Mouse (Mus musculus) right cerebral cortex, postnatal 10 days (tissue): ENCODE results near the gene Kif3a.
A peak's percentile ranks its signal among the peaks of the same experiment; 100 is the strongest.

ENCODE experiments used
- DNase-seq, 2 experiments: peaks; one replicate each; pipeline ENCODE4 v3.0.0; 2021; ENCODE audit warnings: low spot score in 2 of 2

Gene Kif3a

DNA sequence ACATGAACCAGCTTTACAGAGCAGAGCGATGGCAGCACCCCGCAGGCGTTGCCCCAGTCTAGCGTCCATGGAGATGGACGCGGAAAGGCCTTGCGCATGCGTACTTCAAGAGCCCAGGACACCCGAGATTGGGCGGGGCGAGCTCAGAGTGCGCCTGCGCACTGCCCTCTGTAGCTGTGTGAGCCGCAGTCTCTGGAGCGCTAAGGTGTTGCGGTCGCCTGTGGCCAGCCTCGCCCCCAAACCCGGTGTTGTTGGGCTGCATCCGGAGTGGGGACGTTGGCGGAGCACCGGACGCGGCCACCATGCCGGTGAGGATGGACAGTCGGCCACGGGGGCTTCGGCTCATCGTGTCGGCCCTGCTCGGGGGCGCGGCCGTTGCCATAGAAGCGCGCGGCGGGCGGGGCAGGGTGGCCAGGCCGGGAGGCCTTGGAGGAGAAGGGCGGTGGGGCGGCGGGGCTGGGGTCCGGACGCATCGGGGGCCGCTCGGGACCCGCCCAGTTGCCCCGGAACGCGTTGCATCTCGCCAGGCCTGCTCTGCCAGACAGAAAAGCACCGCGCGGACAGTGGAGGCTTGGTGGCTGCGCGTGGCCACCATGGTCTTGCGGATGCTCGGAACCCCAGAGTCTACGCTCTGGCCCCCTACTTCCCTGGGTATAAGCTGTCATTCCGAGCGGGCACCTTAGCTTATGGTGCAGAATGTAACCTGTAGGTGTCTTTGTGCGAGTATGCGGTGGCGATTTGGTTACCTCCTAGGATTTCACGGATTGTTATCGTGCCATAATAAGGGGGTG lies at the start of gene Kif3a:
TSS of gene Kif3a (plus strand) at position 156 of the 791 bp plus-strand sequence.
- peak; percentile 97 for DNase-seq

DNA sequence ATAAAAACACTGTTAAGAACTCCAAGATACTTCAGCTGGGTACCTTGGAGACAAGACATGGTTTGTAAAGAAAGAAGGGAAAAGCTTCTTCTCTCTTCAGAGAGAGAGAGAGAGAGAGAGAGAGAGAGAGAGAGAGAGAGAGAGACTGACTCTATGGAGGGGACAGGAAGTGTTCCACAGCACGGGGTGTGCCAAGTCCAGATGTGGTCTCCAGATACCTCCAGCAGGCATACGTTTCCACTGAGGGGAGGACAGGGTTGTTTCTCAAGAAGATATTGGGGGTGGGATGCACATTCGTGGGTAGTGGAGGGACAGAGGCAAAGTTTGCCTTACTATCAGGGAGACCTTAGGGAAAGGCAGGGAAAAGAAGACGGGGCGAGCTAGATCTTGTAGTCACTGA lies 48.4 kb upstream of the Kif3a start:
- DNase-seq = no peak

DNA sequence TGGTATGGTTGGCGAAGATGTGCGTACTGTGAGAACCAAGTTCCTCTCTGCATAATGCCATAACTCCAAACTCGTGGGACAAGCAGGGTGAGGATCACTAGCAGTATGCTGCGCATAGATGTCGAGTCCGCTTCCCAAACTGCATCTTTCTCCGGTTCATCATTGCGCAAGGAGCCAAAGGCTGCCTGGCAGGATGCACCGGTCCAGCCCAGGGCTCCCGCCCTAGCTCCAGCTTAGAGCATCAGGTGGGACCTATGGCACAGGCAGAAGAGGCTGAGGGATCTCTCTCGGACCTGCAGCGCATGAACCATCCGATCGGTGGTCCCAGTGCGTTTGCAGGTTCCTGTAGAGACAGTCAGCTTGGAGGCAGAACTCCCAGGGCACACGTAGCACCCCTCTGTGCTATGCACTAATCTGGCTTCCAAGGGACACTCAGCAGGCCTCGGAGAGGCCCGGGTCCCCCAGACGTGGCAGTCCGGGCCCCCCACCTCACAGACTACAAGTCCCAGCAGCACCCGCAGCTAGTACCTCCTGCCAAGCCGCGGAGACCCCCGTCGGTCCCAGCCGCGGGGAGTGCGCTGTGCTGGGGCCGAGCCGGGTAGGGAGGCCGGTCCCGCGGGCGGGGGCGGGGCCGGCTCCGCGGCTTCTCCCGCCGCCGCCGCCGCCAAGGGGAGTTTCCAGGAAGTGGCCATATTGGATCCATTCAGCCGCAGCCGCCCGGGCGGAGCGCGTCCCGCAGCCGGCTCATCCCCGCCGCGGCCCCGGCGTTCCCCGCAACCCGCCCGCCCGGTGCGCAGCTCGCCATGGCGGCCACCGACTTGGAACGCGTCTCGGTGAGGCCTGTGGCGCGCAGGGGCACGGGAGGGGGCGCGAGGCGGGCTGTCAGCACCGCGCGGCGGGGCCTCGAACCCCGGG lies 47.7 kb upstream of the Kif3a start, which contains the start of gene Sept8:
TSS of gene Sept8 (plus strand) at position 51 of the 915 bp plus-strand sequence.
- peak; percentile 81 to 84 for DNase-seq

DNA sequence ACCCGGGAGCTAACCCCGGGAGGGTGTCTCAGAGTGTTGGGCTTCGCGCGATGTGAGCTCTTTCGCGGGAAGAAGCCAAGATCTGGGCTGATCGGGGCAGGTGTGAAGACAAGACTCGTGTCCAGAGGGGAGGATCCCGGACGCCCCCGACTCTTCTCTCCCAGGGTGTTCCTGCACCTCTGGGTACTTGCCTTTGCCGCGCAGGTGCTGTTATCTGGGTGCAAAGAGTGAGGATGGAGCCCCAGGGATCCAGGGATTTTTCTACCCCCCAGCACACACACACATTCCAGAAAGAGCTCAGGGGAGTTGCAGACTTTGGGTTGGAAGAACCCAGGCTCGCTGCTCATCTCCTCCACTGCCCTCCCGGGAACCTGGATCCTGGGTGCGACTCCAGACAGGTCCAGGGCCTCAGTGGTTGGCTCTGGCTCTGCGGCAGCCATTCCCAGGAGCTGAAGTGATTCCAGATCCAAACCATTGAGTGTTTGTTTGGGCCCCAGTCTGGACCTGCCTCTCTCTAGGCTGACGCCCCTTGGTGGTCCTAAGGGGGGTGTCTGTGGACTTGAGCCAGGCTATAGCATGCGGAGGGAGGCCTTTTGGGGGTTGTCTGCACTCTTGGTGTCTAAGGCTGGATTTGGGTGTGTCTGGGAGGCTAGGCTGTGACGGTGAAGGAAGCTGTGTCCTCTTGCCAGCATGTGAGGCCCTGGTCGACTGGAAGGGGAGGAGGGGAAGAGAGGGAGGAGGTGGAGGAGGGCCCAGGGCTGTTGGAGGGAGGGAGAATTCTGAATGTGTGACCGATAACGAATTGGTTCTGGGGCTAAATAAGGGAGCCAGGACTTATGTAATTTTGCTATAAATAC lies 46.8 kb upstream of the Kif3a start:
- DNase-seq = peak; percentile 82 to 86

DNA sequence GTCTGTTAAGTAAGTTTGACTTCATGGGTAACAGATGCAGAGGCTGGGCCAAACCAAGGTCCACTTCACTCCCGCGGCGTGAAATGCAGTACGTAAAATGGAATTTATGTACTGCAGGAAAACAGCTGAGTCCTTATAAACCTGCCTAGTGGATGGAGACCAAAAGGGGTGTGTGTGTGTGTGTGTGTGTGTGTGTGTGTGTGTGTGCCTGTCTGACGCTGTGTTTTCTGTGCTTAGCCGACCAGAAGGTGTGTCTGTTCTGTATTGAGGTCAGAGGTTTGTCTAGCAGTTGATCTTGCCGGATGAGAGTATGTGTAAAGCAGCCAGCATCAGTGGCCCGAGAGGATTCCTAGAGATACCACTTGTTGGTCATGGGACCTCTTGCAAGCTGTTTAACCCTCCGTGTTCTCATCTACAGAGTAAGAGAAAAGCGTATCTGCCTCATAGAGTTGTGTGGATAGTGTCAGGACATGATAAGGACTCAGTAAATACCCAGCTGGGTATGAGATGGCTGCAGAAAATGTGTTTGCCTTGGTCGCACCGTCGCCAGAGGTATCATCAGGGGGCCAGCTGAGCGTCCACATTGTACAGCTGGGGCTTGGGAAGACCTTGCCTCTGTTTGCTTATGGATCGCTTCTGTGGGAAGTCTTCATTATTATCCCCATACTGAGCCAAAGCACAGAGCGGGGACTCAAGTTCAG lies 45.9 kb upstream of the Kif3a start:
- DNase-seq = peak in 1 of 2 experiments; percentile 62

DNA sequence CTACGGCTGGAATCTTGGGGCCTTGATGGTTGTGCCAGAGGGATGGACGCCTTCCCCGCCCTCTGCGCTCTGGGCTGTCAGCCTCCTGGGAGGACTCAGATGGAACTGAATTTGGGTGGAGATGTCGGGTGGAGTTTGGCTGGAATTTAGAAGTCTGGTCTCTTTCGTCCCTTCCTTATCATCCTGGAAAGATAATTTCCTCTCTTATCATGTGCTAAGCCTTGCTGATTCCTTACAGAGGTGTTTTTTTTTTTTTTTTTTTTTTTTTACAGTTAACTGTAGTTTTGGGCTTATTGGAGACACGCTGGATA lies 45.4 kb upstream of the Kif3a start:
- no peak for DNase-seq

DNA sequence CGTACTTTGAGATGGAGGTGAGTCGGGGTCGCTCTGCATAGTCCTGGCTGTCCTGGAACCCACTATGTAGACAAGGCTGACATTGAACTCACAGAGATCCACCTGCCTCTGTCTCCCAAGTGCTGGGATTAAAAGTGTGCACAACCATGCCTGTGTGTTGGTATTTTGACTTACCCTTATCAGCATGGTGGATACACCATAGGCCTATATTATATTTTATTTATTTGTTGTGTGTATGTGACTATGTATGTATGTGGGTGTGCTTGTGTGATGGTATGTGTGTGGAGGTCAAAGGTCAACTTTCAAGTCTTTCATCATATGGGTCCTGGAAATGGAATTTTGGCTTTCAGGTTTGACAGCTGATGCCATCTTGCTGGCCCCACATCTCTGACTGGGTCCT lies 44.8 kb upstream of the Kif3a start:
- DNase-seq = no peak

DNA sequence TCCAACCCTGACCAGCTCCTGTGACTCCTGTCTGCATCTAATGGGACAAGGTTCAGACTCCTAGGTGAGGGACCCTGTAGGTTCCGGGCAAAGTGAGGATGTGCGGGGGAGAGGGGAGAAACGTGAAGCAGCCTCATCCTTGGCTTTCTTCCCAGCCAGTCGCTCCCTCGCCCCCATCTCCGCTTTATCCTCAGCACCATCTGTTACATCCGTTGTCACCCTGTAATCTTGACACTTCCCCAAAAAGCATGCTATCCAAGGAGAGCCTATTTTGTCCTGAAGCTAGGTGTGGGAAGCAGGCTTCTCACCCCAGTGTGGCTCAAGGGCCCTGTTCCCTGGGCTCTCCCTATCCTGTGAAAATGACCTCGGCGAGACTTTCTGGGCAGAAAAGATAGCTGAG lies 44.2 kb upstream of the Kif3a start:
- peak; percentile 73 to 86 for DNase-seq

DNA sequence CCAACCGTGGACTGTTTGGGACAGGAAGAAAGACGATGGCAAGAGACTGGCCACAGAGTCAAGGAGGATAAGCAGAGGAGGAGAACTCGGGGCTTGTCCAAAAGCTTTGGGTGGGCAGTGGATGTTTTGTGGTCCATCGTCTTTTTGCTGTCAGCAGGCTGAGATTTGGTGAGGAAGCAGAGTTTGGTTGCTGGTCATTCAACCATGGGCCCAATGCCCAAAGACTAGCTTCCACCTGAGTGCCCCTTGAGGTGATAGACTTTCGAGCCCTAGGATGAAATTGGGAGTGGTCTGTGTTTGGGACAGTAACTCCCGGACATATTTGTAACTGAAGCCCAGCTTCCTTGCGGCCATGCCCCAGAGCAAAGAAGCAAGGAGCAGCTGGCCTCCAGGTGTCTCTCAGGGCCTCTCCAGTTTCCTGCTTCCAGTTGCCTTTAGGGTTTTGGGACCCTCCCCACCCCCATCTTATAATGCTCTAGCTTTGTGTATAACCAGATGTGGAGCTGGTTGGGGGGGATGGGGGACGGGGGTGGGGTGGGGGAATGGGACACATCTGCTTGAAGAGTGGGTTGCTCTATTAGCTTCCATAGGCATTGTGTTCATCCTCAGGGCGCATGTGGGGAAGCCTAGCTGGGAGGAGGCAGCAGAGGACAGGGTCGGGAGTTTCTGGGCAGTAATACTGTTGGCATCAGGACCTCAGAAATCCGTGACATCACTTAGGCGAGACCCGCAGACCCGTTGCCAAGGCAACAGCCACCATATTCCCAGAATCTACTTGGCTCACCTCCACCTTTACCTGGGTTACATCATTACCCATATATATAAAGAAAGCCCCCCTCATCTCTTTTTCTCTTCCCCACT lies 43.4 kb upstream of the Kif3a start:
- no peak for DNase-seq

DNA sequence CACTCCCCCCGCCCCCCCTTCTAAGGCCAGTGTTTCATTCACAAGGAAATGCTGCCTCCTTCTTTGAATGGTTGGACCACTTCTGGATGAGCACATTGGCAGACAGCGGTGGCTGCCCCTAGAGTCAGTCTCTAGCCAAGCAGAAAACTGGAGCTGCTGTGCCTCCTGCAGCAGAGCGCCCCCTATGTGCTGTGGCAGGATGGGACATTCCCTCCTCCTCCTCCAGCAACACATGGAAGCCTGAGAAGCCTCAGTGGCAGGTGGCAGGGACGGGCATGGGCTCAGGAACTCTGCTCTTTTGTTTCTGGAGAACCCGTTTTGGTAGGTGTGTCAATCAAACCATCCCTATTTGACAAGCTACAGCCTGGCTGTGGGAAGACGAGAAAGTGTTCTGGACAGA lies 42.3 kb upstream of the Kif3a start:
- no peak for DNase-seq

DNA sequence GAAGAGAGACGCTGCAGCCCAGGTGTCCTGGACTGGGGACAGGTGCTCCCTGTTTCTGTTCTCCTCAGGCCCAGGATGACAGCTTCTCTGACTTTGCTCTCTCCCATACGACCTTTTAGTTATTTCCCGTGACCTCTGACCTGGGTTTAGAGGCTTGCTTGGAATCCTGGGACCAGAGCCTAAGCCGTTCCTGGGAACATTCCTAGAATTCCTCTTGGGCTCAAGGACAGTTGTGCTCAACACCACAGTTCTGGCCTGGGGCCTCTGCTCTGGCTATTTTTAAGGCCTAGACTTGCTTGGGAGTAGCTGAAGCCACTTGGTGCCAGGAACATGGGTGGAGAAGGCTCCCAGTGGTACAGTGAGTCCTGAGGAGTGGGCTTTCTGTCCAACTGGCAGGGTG lies 41.7 kb upstream of the Kif3a start:
- no peak for DNase-seq

DNA sequence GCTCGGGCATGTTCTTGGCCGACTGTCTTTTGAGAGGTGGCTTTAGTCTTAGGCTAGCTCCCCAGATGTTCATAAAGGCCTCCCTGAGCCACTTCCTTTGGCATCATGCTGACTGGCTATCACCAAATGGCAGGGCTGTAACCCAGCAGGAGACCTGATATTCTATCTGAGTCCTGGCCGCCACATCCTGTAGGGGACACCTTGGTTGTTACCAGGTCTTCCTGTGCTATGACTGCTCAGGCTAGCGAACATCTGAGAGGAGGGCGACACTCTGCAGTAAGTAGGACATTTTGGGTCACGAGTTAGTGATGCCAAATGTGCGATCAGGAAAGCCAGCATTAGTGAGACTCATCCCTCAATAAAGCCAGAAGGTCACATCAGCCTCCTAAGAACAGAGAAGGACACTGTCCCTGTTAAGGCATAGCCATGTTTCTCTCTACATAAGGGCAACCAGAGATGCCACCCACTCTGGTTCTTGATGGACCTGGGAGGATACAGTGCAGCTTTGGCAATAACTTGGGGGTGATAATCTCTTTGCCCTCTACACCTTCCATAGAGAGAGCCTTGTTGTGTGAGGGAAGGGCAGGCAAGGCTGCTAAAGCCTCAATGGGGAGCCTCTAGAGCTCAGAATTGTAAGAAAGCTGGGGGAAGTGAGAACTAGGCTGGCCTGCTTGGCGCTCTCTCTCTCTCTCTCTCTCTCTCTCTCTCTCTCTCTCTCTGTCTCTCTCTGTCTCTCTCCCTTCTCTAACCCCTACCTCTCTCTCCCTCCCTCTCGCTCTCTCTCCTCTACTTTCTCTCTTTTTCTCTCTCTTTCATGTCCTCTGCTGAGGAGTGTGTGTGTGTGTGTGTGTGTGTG lies 38.6 kb upstream of the Kif3a start:
- DNase-seq = no peak

DNA sequence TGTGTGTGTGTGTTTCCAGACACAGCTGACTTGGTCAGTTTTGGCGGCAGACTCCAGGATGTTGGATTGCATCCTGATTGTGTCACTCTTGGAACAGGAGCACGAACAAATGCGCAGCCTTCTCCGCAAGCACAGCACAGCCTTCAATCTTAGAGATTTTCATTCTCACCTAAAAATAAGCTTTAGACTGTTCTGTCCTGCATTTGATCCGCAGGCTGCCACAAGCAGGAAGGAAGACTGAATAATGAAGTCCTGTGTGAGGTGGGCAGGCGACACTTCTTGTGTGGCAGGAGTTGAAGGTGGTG lies 38.0 kb upstream of the Kif3a start:
- peak; percentile 67 to 71 for DNase-seq

DNA sequence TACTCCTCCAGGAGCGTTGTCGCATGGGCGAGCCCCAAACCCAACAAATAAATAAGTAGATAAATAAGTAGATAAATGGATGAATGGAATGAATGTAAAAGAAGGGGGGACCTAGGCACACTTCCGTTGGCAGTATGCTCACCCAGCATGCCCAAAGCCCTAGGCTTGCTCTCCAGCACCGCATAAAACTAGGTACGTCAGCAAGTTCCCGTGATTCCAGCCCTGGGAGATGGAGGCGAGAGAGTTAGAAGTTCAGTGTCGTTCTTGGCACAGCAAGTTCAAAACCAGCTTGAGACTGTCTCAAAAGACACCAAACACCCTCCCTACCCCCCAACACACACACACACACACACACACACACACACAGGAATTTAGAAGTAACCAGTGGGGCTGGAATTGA lies 37.2 kb upstream of the Kif3a start:
- DNase-seq = peak in 1 of 2 experiments; percentile 20

DNA sequence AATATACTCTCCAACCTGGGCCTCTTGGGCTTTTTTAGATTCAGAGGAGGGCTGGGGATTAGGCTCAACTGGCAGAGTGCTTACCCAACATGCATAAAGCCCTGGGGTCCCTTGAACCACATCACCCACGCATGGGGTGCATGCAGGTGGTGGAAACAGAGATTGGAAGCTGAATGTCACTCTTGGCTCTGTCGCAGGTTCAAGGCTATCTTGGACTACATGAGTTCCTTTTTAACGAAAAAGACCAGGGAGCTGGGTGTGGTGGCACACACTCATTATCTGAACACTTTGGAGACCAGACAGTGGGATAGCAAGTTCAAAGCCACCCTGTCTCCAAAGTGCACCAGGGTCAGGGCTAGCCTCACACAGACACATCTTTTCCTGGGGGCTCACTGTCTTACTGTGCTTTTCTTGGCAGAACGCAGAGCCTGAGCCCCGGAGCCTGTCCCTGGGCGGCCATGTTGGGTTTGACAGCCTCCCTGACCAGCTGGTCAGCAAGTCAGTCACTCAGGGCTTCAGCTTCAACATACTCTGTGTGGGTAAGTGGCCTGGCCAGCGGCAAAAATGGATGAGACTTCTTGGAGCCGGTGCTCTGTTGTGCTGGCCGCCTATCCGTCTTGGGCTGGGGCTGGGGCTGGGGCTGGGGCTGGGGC lies 35.5 kb upstream of the Kif3a start:
- DNase-seq = peak in 1 of 2 experiments; percentile 16

DNA sequence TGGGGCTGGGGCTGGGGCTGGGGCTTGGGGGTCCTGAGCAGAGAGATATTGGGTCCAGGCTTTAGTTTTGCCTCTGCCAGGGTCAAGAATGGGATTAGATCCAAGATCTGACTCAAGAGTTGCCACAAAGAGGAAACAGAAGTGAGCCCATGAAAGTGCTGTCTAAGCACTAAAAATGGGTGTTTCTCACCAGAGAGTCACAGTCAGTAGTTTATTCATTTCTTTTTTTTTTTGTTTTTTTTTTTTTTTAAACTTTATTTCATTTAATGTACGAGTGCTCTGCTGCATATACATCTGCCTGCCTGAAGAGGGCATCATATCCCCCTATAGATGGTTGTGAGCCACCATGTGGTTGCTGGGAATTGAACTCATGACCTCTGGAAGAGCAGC lies 35.0 kb upstream of the Kif3a start:
- no peak for DNase-seq

DNA sequence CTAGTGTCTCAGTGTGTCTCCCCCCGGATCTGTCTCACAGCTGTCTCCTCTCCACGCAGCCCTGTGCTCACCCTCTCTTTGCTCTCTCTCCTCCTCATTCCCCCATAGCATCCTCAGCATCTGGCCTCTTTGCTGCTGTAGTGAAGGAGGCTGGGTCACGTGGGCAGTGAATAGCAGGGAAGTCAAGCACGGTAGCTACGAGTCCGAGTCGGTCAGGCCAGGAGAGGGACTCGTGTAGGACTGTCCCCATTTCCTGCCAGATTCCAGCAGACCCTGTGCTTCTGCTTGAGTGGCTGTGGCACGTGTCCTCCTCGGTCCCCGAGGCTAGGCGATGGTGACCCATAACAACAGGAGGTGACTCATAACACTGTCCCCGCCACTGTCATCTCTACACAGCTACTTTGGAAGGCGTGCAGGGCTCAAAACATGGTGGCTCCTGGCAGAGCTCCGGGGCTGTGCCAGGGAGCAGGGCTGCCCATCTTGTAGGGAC lies 28.1 kb upstream of the Kif3a start:
- no peak for DNase-seq

DNA sequence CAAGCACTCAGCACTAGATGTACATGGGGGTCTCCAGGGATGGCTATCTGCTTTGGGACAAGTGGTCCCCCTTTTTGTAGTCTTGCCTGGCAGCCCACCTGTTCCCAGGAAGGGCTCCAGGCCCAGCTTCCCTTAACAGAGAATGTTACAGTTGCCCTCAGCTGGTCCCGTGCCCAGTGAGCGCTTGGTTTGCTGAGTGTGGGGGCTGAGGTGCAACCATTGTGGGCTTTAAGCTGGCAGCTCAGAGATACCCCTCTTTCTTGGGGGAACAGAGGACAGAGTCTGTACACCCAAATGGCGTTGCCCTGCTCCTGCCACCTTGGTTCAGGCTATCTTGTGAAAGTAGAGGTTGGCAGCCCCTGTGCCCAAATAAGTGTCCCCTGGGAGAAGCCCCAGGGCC lies 26.8 kb upstream of the Kif3a start:
- DNase-seq = no peak

DNA sequence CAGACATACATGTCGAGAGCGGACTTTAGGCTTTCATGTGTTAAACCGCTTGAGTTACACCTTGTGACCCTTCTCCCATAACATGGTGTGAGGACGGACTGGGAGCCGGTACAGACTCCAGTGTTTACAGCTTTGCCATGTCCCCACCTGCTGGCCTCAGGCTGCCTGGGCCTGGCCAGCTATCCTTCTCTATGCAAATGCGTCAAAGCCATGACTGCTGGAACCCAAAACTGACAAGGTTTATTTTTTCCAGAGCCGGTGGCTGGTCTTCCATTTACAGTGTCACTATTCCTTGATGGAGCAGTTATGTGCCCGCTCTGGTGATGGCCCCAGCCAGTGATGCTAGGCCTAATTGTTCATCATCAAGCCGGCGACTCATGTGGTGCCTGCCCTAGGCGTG lies 26.0 kb upstream of the Kif3a start:
- no peak for DNase-seq
